Mouse (Mus musculus) lung, embryonic 14.5 days (tissue): Measurements from ENCODE around the gene Tab3. TPM values are rescaled to one million over a fixed set of nuclear protein-coding genes. Genes with fewer than 3 reads are reported as not detected.
A peak's percentile ranks its signal among the peaks of the same experiment; 100 is the strongest.

Experiments used
- ATAC-seq: fragments of 200-750 bp; cut with Nextera tagmentation; 2 replicates; pipeline ENCODE4 v1.8.0; 2017; ENCODE audit warnings: mild to moderate bottlenecking, moderate TSS enrichment, moderate library complexity; ENCODE audit not compliant: insufficient read depth
- DNase-seq: peaks from one replicate; pipeline ENCODE4 v3.0.0-alpha.2; 2015
- H3K27ac ChIP-seq: fragments of 300-500 bp; sonication (generic); 2 replicates; pipeline ENCODE4 v1.5.1; 2014; ENCODE audit warnings: low read depth, mild to moderate bottlenecking, moderate library complexity
- H3K27me3 ChIP-seq: fragments of 300-500 bp; sonication (generic); 2 replicates; pipeline ENCODE4 v1.6.1; 2014; ENCODE audit warnings: low read length, control low read depth; ENCODE audit not compliant: insufficient read depth
- H3K36me3 ChIP-seq: fragments of 300-500 bp; sonication (generic); 2 replicates; pipeline ENCODE4 v1.6.1; 2014; ENCODE audit warnings: control low read depth; ENCODE audit not compliant: insufficient read depth
- H3K4me1 ChIP-seq: fragments of 300-500 bp; sonication (generic); 2 replicates; pipeline ENCODE4 v1.6.1; 2014; ENCODE audit warnings: antibody characterized with exemption, control low read depth; ENCODE audit not compliant: insufficient read depth
- H3K4me2 ChIP-seq: fragments of 300-500 bp; sonication (generic); 2 replicates; pipeline ENCODE4 v1.6.1; 2014; ENCODE audit warnings: mild to moderate bottlenecking
- H3K4me3 ChIP-seq: fragments of 300-500 bp; sonication (generic); 2 replicates; pipeline ENCODE4 v1.5.1; 2014; ENCODE audit warnings: low read depth, low read length
- H3K9ac ChIP-seq: fragments of 300-500 bp; sonication (generic); 2 replicates; pipeline ENCODE4 v1.6.1; 2014
- H3K9me3 ChIP-seq: fragments of 300-500 bp; sonication (generic); 2 replicates; pipeline ENCODE4 v1.6.1; 2016; ENCODE audit warnings: low read depth, low read length, control low read depth
- CTCF ChIP-seq: IDR thresholded peaks from 2 replicates; pipeline ENCODE4 v1.5.1; 2016; ENCODE audit warnings: antibody characterized with exemption, low read depth
- WGBS: fragments of 180-500 bp; shearing (Covaris S2); extraction: QIAGEN DNeasy Blood & Tissue Kit; methylation state at CpG from one replicate; pipeline ENCODE4 v1.1.7; 2014; 5-methylcytosine and 5-hydroxymethylcytosine counted together
- polyA plus RNA-seq: library from polyadenylated mRNA; unstranded; fragments of >200 nt; fragmentation: Nextera tagmentation; extraction: Ambion mirVana; gene quantifications from 2 replicates; pipeline ENCODE4 v1.2.1, GENCODE M21; 2014

Tab3 gene
- polyA plus RNA-seq, result 3.6 and 4.4 TPM in 2 replicates

DNA sequence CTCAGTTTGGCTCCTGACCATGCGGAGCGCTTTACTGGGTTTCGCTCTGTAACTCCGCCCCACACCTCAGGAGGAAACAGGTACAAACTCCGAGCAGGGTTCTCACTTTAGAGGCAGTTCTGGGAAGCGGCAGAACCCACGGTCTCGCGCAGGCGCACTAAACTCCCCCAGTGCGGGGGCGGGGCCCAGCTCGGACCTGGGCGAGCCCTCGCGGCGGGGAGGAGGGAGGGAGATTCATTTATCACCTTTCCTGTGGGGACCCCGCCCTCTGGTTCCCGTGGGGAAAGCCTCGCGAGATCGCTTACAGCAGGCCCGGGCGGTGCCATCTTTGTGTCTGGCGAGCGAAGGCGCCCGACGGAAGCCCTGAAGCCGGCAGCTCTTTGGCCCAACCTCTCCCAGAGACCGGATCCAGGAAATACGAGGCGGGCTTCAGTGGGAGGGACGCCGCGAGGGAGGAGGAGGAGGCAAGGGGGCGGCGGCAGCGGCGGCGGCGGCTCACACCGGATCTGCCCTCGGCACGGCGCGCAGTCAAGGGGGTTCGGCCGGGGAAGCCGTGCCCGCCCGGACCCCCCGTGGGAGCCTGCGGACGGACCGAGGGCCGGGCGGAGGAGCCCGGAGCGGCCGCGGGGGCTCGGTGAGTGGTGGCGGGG lies at the start of gene Tab3:
Gene Tab3 (plus strand): TSS at position 491 of the 650 bp plus-strand sequence.
- no peaks in the 10 kb centered on the region for H3K4me1 ChIP-seq
- peak within 1 kb of the TSS; percentile 61 for H3K4me2 ChIP-seq
- no peak within 1 kb of the TSS for H3K27ac ChIP-seq
- ATAC-seq (peak; percentile 98), DNase-seq (peak; percentile 96)
- whole genome bisulfite sequencing, result 17% methylated on average over 29 of the region's 64 CpGs
- H3K9ac ChIP-seq, result peak within 1 kb of the TSS; percentile 80
- no peaks in the 10 kb centered on the region for H3K27me3 ChIP-seq
- no peaks in the 10 kb centered on the region for H3K36me3 ChIP-seq
- peak within 1 kb of the TSS; percentile 62 for H3K4me3 ChIP-seq
- no peak for TF ChIP-seq CTCF
- H3K9me3 ChIP-seq, result no peaks in the 10 kb centered on the region

DNA sequence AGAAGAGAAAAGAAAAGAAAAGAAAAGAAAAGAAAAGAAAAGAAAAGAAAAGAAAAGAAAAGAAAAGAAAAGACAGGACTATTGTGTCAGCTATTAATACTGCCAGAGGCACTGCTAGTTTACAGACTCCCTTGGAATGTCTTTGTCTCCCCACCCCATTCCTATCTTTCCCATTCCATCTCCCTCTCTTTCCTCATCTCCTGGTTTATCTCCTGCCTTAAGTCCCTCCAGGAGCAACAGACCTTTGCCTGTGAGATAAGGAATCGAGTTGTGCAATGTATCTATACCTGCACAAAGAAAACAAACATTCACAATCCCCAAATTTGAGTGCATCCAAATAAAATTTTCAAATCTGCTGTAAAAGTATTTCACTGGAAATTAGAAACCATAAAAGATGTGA lies 48.3 kb upstream of the Tab3 start:
- Histone ChIP-seq H3K27me3 (no peaks in the 10 kb centered on the region), H3K4me2 (no peak overlapping the region), H3K4me1 (no peaks in the 10 kb centered on the region), H3K9me3 (no peaks in the 10 kb centered on the region), H3K4me3 (no peak overlapping the region), H3K27ac (no peak overlapping the region), H3K9ac (no peak overlapping the region), H3K36me3 (no peaks in the 10 kb centered on the region)
- DNase-seq (no peak), ATAC-seq (no peak)
- WGBS, result 21% methylated on average over 1 of the region's 1 CpGs
- TF ChIP-seq CTCF, result no peak

DNA sequence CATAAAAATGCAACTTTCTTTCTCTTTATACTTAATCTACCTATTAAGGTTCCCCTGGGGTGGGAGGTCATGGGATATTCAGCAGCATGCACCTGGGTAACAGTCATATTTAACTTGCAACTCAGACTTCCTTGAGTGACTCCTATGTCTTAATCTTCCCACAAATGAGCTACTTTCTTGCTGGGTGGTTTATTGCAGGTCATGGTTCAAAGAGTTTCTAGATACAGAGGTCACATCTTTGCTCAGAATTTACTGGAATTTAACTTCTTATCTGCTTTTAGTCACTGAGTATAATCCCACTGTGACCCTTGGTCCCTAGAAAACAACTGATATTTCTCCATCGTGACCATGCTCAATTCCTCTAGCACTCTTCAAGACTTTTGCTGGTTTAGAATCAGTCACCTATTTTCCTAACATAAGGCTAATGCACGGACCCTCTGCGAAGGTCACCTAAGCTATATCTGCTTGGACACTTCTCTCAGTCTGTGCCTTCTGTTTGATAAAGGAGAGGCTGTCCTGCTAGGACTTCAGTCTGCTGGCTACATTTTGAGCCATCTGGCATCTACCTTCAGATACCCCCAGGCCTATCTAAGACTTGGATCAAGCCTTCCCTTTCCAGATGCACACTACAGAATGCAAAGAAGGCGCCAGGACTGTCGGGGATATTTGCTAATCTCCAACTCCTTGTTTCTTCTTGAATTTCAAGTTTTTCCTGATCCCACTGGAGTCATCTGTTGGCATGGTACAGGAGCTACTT lies 47.4 kb upstream of the Tab3 start:
- no peaks in the 10 kb centered on the region for H3K4me1 ChIP-seq
- no peaks in the 10 kb centered on the region for H3K36me3 ChIP-seq
- no peak for ATAC-seq
- no peak overlapping the region for H3K9ac ChIP-seq
- H3K27me3 ChIP-seq, result no peaks in the 10 kb centered on the region
- DNase-seq, result no peak
- TF ChIP-seq CTCF, result no peak
- no peak overlapping the region for H3K4me2 ChIP-seq
- H3K4me3 ChIP-seq, result no peak overlapping the region
- H3K9me3 ChIP-seq, result no peaks in the 10 kb centered on the region
- whole genome bisulfite sequencing, result 50% methylated on average over 5 of the region's 5 CpGs
- no peak overlapping the region for H3K27ac ChIP-seq

DNA sequence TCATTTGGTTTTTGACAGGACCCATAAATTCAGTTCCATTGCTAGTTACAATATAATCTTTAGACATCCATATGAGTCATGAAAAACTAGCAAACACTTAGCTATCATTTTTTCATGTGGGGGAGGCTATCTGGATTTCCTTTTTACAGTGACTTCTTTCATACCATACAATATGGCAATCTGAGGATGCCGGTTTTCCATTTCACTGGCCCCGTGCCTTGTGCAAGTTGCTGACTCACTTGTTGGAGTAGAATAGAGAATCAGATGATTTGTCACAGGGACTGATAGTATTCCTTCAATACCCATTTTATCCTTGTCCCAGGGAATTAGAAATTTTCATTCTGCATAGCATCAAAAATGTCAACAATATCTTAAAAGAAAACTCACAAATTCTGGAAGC lies 14.9 kb upstream of the Tab3 start:
- H3K9ac ChIP-seq, result no peak overlapping the region
- WGBS, result 82% methylated on average over 2 of the region's 2 CpGs

DNA sequence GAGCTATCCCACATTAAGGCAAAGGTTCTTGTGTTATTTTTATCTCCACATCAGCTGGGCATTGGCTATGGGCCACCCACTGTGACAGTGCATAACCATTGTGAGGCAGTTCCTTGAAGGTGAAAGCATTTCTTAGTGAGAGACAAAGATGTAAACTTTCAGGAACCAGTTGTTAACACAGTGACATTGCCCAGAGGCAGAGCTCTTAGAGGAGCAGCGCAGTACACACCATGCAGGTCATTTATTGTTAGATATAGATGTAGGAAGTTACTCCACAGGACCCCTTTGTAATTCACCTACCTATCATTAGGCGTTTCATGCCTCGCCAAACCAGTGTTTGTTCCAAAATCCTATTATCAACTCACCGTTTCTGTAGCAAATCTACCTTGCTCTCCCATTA lies 7.6 kb upstream of the Tab3 start:
- no peak for DNase-seq
- no peaks in the 10 kb centered on the region for H3K36me3 ChIP-seq
- no peak for TF ChIP-seq CTCF

More for the DNA sequence above, 14.9 kb upstream of the Tab3 start:
- Histone ChIP-seq H3K9me3 (no peaks in the 10 kb centered on the region), H3K4me3 (no peak overlapping the region), H3K4me1 (no peaks in the 10 kb centered on the region), H3K4me2 (no peak overlapping the region), H3K27me3 (no peaks in the 10 kb centered on the region), H3K27ac (no peak overlapping the region), H3K36me3 (no peaks in the 10 kb centered on the region)
- no peak for TF ChIP-seq CTCF
- ATAC-seq (no peak), DNase-seq (no peak)

DNA sequence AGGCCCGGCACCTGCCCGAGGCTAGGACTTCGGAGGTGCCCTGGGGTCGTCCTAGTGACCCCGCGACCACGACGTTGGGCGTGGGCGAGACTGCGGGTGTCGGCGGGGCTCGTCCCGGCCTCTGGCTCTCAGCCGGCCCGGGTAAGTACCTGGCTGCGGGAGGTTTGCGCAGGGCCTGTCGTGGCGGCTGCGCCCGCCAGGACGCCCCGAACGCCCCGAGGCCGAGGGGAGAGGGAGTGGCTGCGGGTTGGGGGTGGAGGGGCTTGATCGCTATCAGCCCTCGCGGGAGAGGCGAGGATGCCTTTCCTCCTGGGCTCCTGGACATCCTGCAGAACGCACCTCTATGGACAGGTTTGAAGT lies 340 bp downstream of the Tab3 start:
- DNase-seq (peak; percentile 26), ATAC-seq (peak; percentile 71)
- Histone ChIP-seq H3K9me3 (no peaks in the 10 kb centered on the region), H3K4me3 (peak overlapping the region; percentile 62), H3K9ac (peak overlapping the region; percentile 80), H3K4me2 (peak overlapping the region; percentile 61), H3K27ac (no peak overlapping the region), H3K27me3 (no peaks in the 10 kb centered on the region), H3K36me3 (no peaks in the 10 kb centered on the region), H3K4me1 (no peaks in the 10 kb centered on the region)
- 6% methylated on average over 19 of the region's 34 CpGs for WGBS
- TF ChIP-seq CTCF, result no peak

More for the DNA sequence above, 7.6 kb upstream of the Tab3 start:
- Histone ChIP-seq H3K27me3 (no peaks in the 10 kb centered on the region), H3K9me3 (no peaks in the 10 kb centered on the region), H3K9ac (no peak overlapping the region), H3K4me3 (no peak overlapping the region), H3K4me1 (no peaks in the 10 kb centered on the region), H3K27ac (no peak overlapping the region), H3K4me2 (no peak overlapping the region)
- no peak for ATAC-seq
- WGBS, result 75% methylated on average over 4 of the region's 4 CpGs

DNA sequence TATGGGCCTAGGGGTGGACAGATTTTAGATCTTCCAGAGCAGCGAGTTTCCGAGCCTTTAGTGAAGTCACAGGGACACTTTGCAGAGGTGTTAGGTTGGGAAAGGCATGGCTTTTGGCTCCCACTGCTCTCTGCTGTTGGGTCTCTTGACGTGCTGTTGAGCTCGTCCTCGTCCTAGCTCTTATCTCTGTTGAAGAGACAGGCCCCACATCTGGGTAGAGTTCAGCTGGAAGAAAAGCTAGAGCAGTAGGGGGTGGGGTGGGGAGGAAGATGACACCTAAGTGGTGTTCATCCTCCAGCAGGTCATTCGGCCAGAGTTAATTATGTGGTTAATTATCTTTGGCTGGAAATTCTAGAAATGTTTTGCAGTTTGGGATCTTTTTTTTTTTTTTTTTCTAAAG lies 2.5 kb downstream of the Tab3 start:
- no peaks in the 10 kb centered on the region for H3K9me3 ChIP-seq
- 0 out of 2 replicates have a peak overlapping the region, but pooled peaks have one; percentile 4 for H3K4me2 ChIP-seq
- H3K27me3 ChIP-seq, result no peaks in the 10 kb centered on the region
- H3K4me3 ChIP-seq, result no peak overlapping the region
- ATAC-seq, result no peak
- no peak overlapping the region for H3K9ac ChIP-seq
- TF ChIP-seq CTCF, result no peak
- H3K27ac ChIP-seq, result no peak overlapping the region
- WGBS, result 42% methylated on average over 6 of the region's 6 CpGs
- DNase-seq, result no peak
- H3K4me1 ChIP-seq, result no peaks in the 10 kb centered on the region
- no peaks in the 10 kb centered on the region for H3K36me3 ChIP-seq
